Mouse (Mus musculus): ENCODE results near the gene Tgfa.

GRCm38 (mm10) chr6:86270373-86271068 lies 75.5 kb downstream of the Tgfa start:
- TF ChIP-seq EP300 (IDR thresholded peaks at IDR 0.05; ENCODE audit: low read depth) = no peak
- TF ChIP-seq CTCF (IDR thresholded peaks at IDR 0.05; ENCODE audit: low read depth) = no peak
